Mouse (Mus musculus) E14TG2a.4 (cell line): ENCODE data around the gene Cxadr.

Experiments
- CTCF ChIP-seq: conservative IDR thresholded peaks from 2 replicates; pipeline ENCODE4 v1.5.1; 2014; ENCODE audit warnings: low read length
- POU5F1 ChIP-seq: IDR thresholded peaks from 2 replicates; pipeline ENCODE4 v1.6.1; 2014; ENCODE audit warnings: low read length, borderline replicate concordance

DNA sequence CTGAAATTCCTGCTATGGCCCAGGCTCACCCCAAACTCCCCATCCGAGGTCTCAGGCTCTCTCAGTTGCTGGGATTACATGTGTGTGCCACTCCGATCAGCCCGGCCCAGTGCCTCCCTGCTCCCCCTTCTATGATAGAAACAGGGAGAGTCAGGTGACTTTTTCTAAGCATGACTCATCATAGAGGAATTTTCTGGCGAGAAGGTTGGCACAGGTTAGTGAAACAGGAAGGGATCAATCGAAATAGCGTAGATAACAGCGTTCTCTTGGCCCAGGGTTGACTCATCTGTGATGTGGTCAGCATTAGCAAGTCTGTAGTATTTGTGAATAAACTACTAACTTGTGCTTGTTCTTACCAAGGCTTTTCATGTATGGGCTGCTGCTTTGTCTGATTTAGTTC is 16.7 kb downstream of the Cxadr start:
- TF ChIP-seq CTCF (no peak), POU5F1 (no peak)
